Mouse (Mus musculus) hindbrain, embryonic 16.5 days (tissue): Measurements from ENCODE around the gene Hoxc13. TPM values are rescaled to one million over a fixed set of nuclear protein-coding genes. Genes with fewer than 3 reads are reported as not detected.
A peak's percentile ranks its signal among the peaks of the same experiment; 100 is the strongest.

ENCODE experiments used
- ATAC-seq: fragments of 200-750 bp; cut with Nextera tagmentation; 2 replicates; pipeline ENCODE4 v1.8.0; 2017; ENCODE audit warnings: moderate TSS enrichment, moderate library complexity
- H3K27ac ChIP-seq: fragments of 300-500 bp; sonication (generic); 2 replicates; pipeline ENCODE4 v1.5.1; 2014; ENCODE audit warnings: low read depth, mild to moderate bottlenecking, control low read depth, low read length, moderate library complexity
- H3K27me3 ChIP-seq: fragments of 300-500 bp; sonication (generic); replicated peaks from 2 replicates; pipeline ENCODE4 v1.6.1; 2014; ENCODE audit warnings: low read length; ENCODE audit not compliant: control insufficient read depth, insufficient read depth
- H3K36me3 ChIP-seq: fragments of 300-500 bp; sonication (generic); 2 replicates; pipeline ENCODE4 v1.6.1; 2014; ENCODE audit warnings: mild to moderate bottlenecking, low read length, moderate library complexity, mixed read lengths; ENCODE audit not compliant: control insufficient read depth, insufficient read depth
- H3K4me1 ChIP-seq: fragments of 300-500 bp; sonication (generic); 2 replicates; pipeline ENCODE4 v1.6.1; 2014; ENCODE audit warnings: low read depth, low read length; ENCODE audit not compliant: control insufficient read depth, insufficient read depth
- H3K4me2 ChIP-seq: fragments of 300-500 bp; sonication (generic); 2 replicates; pipeline ENCODE4 v1.6.1; 2014; ENCODE audit warnings: mild to moderate bottlenecking, low read length, control low read depth, moderate library complexity
- H3K4me3 ChIP-seq: fragments of 300-500 bp; sonication (generic); 2 replicates; pipeline ENCODE4 v1.5.1; 2014; ENCODE audit warnings: mild to moderate bottlenecking, low read length, control low read depth, moderate library complexity
- H3K9ac ChIP-seq: fragments of 300-500 bp; sonication (generic); 2 replicates; pipeline ENCODE4 v1.6.1; 2014; ENCODE audit warnings: low read depth, mild to moderate bottlenecking, control low read depth, low read length, moderate library complexity
- H3K9me3 ChIP-seq: fragments of 300-500 bp; sonication (generic); 2 replicates; pipeline ENCODE4 v1.6.1; 2014; ENCODE audit warnings: mild to moderate bottlenecking, low read length, moderate library complexity; ENCODE audit not compliant: control insufficient read depth
- WGBS: fragments of 180-500 bp; shearing (Covaris S2); extraction: QIAGEN DNeasy Blood & Tissue Kit; methylation state at CpG from one replicate; pipeline ENCODE4 v1.1.7; 2014; 5-methylcytosine and 5-hydroxymethylcytosine counted together
- microRNA-seq: library from miRNA; unstranded; fragments of <30 nt; microRNA quantifications from one replicate; pipeline ENCODE4, GENCODE M21; 2017
- polyA plus RNA-seq: library from polyadenylated mRNA; unstranded; fragments of >200 nt; fragmentation: Nextera tagmentation; extraction: Ambion mirVana; gene quantifications from 2 replicates; pipeline ENCODE4 v1.2.1, GENCODE M21; 2015

Gene Hoxc13
- polyA plus RNA-seq, 1 experiment from 2014 or later = not detected

- Histone ChIP-seq H3K9ac (no peak overlapping the region), H3K4me1 (peaks cover 3% of the 10 kb centered on the region), H3K27ac (no peak overlapping the region), H3K36me3 (no peaks in the 10 kb centered on the region), H3K27me3 (peaks cover 72% of the 10 kb centered on the region), H3K4me3 (no peak overlapping the region), H3K9me3 (0 out of 2 replicates have a peak, but pooled peaks cover 2% of the 10 kb centered on the region), H3K4me2 (no peak overlapping the region)
- WGBS = 3% methylated on average over 16 of the region's 16 CpGs
- ATAC-seq = no peak
Measured at GRCm38 (mm10) chr15:102977423-102977974, 56.6 kb downstream of the Hoxc13 start.

Small RNAs within 50 kb of the gene (microRNA-seq; reads per million reads assigned to microRNA genes)
- 5.2 reads per million, percentile 18 among the genes with 10 or more reads in this experiment for gene Mir196a-2

Other genes with a start within 250 kb of the Hoxc13 start
- gene Atp5g2, start 248.8 kb upstream of the Hoxc13 start, polyA plus RNA-seq = 41.0 and 50.2 TPM in 2 replicates
- 34.6 and 40.9 TPM in 2 replicates for gene Calcoco1, start 198.9 kb upstream of the Hoxc13 start, polyA plus RNA-seq
- not detected in 2 replicates for gene Hoxc12, start 15.7 kb downstream of the Hoxc13 start, polyA plus RNA-seq
- not detected in 2 replicates for gene Hoxc11, start 33.3 kb downstream of the Hoxc13 start, polyA plus RNA-seq
- not detected in 2 replicates for gene Hoxc10, start 45.7 kb downstream of the Hoxc13 start, polyA plus RNA-seq
- gene Hoxc5, start 46.3 kb downstream of the Hoxc13 start, polyA plus RNA-seq = 19.1 and 20.4 TPM in 2 replicates
- 0.16 and 0.31 TPM in 2 replicates for gene Hoxc9, start 55.3 kb downstream of the Hoxc13 start, polyA plus RNA-seq
- 3.2 and 9.9 TPM in 2 replicates for gene Hoxc8, start 69.5 kb downstream of the Hoxc13 start, polyA plus RNA-seq
- gene Hoxc6, start 77.2 kb downstream of the Hoxc13 start, polyA plus RNA-seq = 4.0 and 9.0 TPM in 2 replicates
- 57.7 and 61.2 TPM in 2 replicates for gene Hoxc4, start 97.8 kb downstream of the Hoxc13 start, polyA plus RNA-seq
- 25.1 and 29.1 TPM in 2 replicates for gene Smug1, start 246.0 kb downstream of the Hoxc13 start, polyA plus RNA-seq